Mouse (Mus musculus): ENCODE data around the gene Slc47a2. TPM values are rescaled to one million over a fixed set of nuclear protein-coding genes. Genes with fewer than 3 reads are reported as not detected.
A peak's percentile ranks its signal among the peaks of the same experiment; 100 is the strongest.

Slc47a2 gene
- not detected in 2 replicates for polyA plus RNA-seq (2014; fragmentation: Nextera tagmentation; extraction: Ambion mirVana)

DNA sequence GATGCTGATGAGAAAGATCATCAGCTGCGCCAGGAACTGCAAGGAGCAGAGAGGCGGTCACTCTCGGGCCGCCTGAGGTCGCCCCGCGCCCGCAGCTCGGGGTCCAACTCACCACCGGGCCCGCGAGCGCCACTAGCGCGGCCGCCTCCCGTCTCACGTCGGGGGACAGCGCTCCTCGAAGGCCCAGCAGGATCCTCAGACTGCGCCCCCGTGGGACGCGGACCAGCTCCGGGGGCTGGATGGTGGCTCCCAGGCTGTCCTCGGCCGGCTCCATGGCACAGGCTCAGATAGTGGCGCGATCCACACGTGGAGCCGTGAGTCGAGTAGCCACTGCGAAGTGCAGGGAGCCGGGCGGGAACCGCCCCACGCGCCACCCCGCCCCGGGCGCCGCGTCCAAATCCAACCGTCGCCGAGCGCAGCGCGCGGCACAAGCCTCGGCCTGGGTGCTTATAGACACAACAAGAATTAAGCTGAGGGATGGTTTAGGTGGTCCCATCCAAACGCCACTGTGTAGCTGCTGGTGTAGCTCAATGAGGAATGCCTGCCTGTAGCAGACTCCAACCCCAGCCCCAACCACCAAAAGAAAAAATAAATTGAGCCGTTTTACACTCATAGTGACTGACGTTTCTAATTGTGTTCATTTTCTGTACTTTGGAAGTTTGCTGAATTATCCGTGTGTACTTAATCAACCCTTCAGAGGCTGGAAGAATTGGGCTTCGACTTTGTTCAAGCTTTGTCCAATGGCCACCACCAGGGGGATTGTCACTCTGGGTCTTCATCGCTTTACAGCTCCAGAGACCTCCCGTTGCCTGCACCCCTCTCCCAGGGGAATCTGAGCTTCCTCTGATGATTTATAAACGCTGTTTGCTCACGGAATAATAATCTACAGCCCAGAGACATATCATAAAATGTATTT, at the start of gene Slc47a2:
TSS of gene Slc47a2 (minus strand) at position 356 of the 916 bp plus-strand sequence.
- Histone ChIP-seq H3K4me2 (replicated peaks; ENCODE audit: low read depth, low read length) (peak within 1 kb of the TSS; percentile 56), H3K4me3 (ENCODE audit: low read depth, low read length) (peak within 1 kb of the TSS; percentile 25), H3K36me3 (ENCODE audit: control insufficient read depth, insufficient read depth, low read length) (no peaks in the 10 kb centered on the region), H3K9ac (ENCODE audit: low read depth, low read length) (peak within 1 kb of the TSS; percentile 44; the same call in 1 of the 2 replicates), H3K9me3 (ENCODE audit: control insufficient read depth, low read length) (no peaks in the 10 kb centered on the region), H3K27ac (ENCODE audit: low read depth, low read length) (no peak within 1 kb of the TSS), H3K27me3 (ENCODE audit: control insufficient read depth, insufficient read depth, low read length) (peaks cover 23% of the 10 kb centered on the region), H3K4me1 (replicated peaks; ENCODE audit: control insufficient read depth, insufficient read depth, low read length) (0 out of 2 replicates have a peak, but pooled peaks cover 3% of the 10 kb centered on the region)
- DNase-seq (ENCODE audit: low spot score) = peak; percentile 71
- WGBS = 5% methylated on average over 50 of the region's 61 CpGs
- no peak for ATAC-seq (ENCODE audit: low FRiP score)

DNA sequence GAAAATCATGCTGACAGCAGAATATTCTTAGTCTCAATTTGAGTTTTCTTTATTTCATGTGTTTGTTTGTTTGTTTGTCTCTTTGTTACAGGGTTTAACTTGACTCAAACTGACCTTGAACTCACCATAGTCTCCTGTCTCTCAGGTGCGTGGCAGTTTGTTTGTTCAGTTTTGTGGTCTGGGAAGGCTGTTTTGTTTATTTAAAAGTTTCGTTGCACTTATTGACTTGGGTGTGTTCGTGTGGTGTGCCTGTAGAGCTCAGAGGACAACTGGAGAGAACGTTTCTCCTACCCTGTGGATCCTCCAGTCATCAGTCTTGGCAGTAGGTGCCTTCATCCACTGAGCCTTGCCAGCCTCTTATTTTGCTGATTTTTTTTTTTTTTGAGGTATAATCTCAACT, 46.3 kb upstream of the Slc47a2 start:
- no peaks in the 10 kb centered on the region for H3K36me3 ChIP-seq (ENCODE audit: control insufficient read depth, insufficient read depth, low read length)
- no peak overlapping the region for H3K9ac ChIP-seq (ENCODE audit: low read depth, low read length)
- H3K27me3 ChIP-seq (ENCODE audit: control insufficient read depth, insufficient read depth, low read length) = no peaks in the 10 kb centered on the region
- 82% methylated on average over 4 of the region's 4 CpGs for WGBS
- no peak overlapping the region for H3K4me3 ChIP-seq (ENCODE audit: low read depth, low read length)
- H3K27ac ChIP-seq (ENCODE audit: low read depth, low read length) = no peak overlapping the region
- H3K4me1 ChIP-seq (replicated peaks; ENCODE audit: control insufficient read depth, insufficient read depth, low read length) = no peaks in the 10 kb centered on the region
- ATAC-seq (ENCODE audit: low FRiP score) (no peak), DNase-seq (ENCODE audit: low spot score) (no peak)
- H3K4me2 ChIP-seq (replicated peaks; ENCODE audit: low read depth, low read length) = no peak overlapping the region
- H3K9me3 ChIP-seq (ENCODE audit: control insufficient read depth, low read length) = no peaks in the 10 kb centered on the region

DNA sequence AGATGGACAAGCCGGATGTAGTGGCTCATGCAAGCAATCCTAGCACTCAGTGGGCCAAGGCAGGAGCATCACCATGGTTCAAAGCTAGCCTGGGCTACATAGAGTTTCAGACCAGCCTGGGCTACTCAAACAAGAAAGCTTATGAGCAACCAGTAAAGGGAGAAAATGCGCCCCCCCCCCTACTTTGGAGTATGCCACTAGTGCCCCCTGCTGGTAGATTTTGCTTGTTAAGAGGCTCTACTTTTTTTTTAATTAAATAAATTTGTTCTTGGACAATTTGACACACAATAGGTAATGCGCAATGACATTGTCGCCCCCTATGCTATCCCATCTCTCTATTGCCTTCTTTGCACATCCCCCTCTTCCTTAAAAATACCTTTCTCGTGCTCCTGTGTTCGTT, 45.4 kb upstream of the Slc47a2 start:
- no peak overlapping the region for H3K27ac ChIP-seq (ENCODE audit: low read depth, low read length)
- no peak for ATAC-seq (ENCODE audit: low FRiP score)
- H3K4me3 ChIP-seq (ENCODE audit: low read depth, low read length) = no peak overlapping the region
- 64% methylated on average over 6 of the region's 6 CpGs for WGBS
- H3K9ac ChIP-seq (ENCODE audit: low read depth, low read length) = no peak overlapping the region
- no peaks in the 10 kb centered on the region for H3K36me3 ChIP-seq (ENCODE audit: control insufficient read depth, insufficient read depth, low read length)
- H3K4me1 ChIP-seq (replicated peaks; ENCODE audit: control insufficient read depth, insufficient read depth, low read length) = no peaks in the 10 kb centered on the region
- no peak overlapping the region for H3K4me2 ChIP-seq (replicated peaks; ENCODE audit: low read depth, low read length)
- H3K27me3 ChIP-seq (ENCODE audit: control insufficient read depth, insufficient read depth, low read length) = no peaks in the 10 kb centered on the region
- H3K9me3 ChIP-seq (ENCODE audit: control insufficient read depth, low read length) = no peaks in the 10 kb centered on the region
- DNase-seq (ENCODE audit: low spot score) = peak; percentile 64

DNA sequence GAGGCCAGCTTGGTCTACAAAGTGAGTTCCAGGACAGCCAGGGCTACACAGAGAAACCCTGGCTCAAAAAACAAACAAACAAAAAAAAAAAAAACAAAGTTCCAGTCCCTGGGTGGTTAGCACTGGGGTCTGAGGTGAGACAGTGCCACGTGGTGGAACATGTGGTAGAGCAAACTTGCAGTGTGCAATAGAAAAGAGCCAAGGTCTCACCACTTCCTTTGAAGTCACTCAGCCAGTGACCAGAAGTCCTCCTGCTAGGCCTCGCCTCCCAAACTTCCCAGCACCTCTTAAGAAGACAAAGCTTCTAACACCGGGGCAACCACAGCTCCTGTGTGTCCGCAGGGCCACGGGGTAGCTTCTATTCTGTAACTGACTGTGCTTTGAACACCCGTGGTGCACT, 44.6 kb upstream of the Slc47a2 start:
- no peaks in the 10 kb centered on the region for H3K27me3 ChIP-seq (ENCODE audit: control insufficient read depth, insufficient read depth, low read length)
- no peak overlapping the region for H3K4me3 ChIP-seq (ENCODE audit: low read depth, low read length)
- H3K36me3 ChIP-seq (ENCODE audit: control insufficient read depth, insufficient read depth, low read length) = no peaks in the 10 kb centered on the region
- H3K9ac ChIP-seq (ENCODE audit: low read depth, low read length) = no peak overlapping the region
- WGBS = 61% methylated on average over 6 of the region's 6 CpGs
- H3K4me1 ChIP-seq (replicated peaks; ENCODE audit: control insufficient read depth, insufficient read depth, low read length) = no peaks in the 10 kb centered on the region
- ATAC-seq (ENCODE audit: low FRiP score) (no peak), DNase-seq (ENCODE audit: low spot score) (no peak)
- H3K9me3 ChIP-seq (ENCODE audit: control insufficient read depth, low read length) = no peaks in the 10 kb centered on the region
- no peak overlapping the region for H3K4me2 ChIP-seq (replicated peaks; ENCODE audit: low read depth, low read length)
- no peak overlapping the region for H3K27ac ChIP-seq (ENCODE audit: low read depth, low read length)

DNA sequence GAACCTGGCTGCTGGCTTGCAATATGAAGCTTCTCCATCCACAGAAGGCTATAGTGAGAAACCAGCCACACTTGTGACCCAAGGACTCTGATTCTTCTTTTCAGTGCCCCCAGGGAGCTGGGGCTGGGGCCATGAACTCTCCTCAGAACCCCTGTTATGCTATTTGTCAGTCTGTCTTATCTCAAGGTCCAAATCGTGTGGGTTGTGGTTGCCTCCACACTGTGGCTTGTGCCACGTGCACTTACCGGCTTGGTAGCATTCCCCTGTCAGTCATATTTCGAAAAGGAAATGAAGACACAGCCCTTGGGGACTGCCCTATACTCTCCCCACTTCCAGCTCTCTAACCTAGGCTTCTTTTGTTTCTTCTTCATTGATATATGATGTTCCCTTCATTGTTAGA, 43.1 kb upstream of the Slc47a2 start:
- DNase-seq (ENCODE audit: low spot score) = no peak

DNA sequence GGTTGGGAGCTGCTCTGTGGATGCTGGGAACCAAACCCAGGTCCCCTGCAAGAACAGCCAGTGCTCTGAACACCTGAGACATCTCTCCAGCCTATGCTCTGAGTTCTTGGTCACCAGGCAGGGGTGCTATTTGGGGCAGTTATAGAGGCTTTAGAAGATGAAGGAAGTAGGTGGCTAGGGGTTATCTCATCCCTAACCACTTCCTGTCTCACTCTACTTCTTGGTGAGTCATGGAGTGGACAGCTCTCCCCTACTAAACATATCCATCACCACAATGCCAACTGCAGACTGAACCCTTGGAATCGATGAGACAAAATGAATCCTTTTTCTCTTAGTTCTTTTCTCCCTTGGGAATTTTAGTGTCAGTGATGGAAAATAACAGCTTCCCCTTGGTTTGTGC, 38.6 kb upstream of the Slc47a2 start:
- H3K9ac ChIP-seq (ENCODE audit: low read depth, low read length) = no peak overlapping the region
- H3K36me3 ChIP-seq (ENCODE audit: control insufficient read depth, insufficient read depth, low read length) = no peaks in the 10 kb centered on the region
- peaks cover 3% of the 10 kb centered on the region; the same call in 1 of the 2 replicates for H3K4me1 ChIP-seq (replicated peaks; ENCODE audit: control insufficient read depth, insufficient read depth, low read length)
- H3K27me3 ChIP-seq (ENCODE audit: control insufficient read depth, insufficient read depth, low read length) = peaks cover 18% of the 10 kb centered on the region
- WGBS = 97% methylated on average over 1 of the region's 1 CpGs
- H3K9me3 ChIP-seq (ENCODE audit: control insufficient read depth, low read length) = no peaks in the 10 kb centered on the region
- no peak overlapping the region for H3K4me2 ChIP-seq (replicated peaks; ENCODE audit: low read depth, low read length)
- ATAC-seq (ENCODE audit: low FRiP score) (no peak), DNase-seq (ENCODE audit: low spot score) (no peak)
- H3K27ac ChIP-seq (ENCODE audit: low read depth, low read length) = no peak overlapping the region
- H3K4me3 ChIP-seq (ENCODE audit: low read depth, low read length) = no peak overlapping the region

More for the DNA sequence above, 43.1 kb upstream of the Slc47a2 start:
- Histone ChIP-seq H3K9me3 (ENCODE audit: control insufficient read depth, low read length) (no peaks in the 10 kb centered on the region), H3K4me3 (ENCODE audit: low read depth, low read length) (no peak overlapping the region), H3K36me3 (ENCODE audit: control insufficient read depth, insufficient read depth, low read length) (no peaks in the 10 kb centered on the region), H3K9ac (ENCODE audit: low read depth, low read length) (no peak overlapping the region), H3K27me3 (ENCODE audit: control insufficient read depth, insufficient read depth, low read length) (no peaks in the 10 kb centered on the region), H3K4me2 (replicated peaks; ENCODE audit: low read depth, low read length) (no peak overlapping the region), H3K4me1 (replicated peaks; ENCODE audit: control insufficient read depth, insufficient read depth, low read length) (no peaks in the 10 kb centered on the region), H3K27ac (ENCODE audit: low read depth, low read length) (no peak overlapping the region)
- ATAC-seq (ENCODE audit: low FRiP score) = no peak
- 84% methylated on average over 4 of the region's 4 CpGs for WGBS

DNA sequence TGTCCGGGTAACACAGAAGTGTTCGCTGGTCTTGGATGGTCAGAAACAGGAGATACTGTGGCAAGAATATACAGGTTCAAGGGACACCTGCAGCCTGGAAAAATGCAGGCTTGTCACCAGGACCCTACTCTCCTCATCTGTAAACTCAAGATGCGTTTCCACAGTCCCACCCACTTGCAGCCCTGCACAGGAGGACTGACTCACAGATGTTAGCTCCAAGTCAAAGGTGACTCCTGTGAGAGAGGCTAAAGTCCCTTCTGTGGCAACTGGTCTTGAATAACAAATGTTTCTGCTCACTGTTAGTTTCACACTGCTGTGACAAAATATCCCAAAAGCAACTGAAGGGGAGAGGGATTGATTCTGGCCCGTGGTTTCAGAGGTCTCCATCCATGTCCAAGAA, 36.0 kb upstream of the Slc47a2 start:
- 81% methylated on average over 4 of the region's 4 CpGs for WGBS
- H3K27me3 ChIP-seq (ENCODE audit: control insufficient read depth, insufficient read depth, low read length) = peaks cover 19% of the 10 kb centered on the region
- H3K4me2 ChIP-seq (replicated peaks; ENCODE audit: low read depth, low read length) = no peak overlapping the region
- no peak overlapping the region for H3K4me3 ChIP-seq (ENCODE audit: low read depth, low read length)
- no peaks in the 10 kb centered on the region for H3K36me3 ChIP-seq (ENCODE audit: control insufficient read depth, insufficient read depth, low read length)
- no peak overlapping the region for H3K27ac ChIP-seq (ENCODE audit: low read depth, low read length)
- no peak for ATAC-seq (ENCODE audit: low FRiP score)
- no peaks in the 10 kb centered on the region for H3K9me3 ChIP-seq (ENCODE audit: control insufficient read depth, low read length)
- peaks cover 3% of the 10 kb centered on the region; the same call in 1 of the 2 replicates for H3K4me1 ChIP-seq (replicated peaks; ENCODE audit: control insufficient read depth, insufficient read depth, low read length)
- H3K9ac ChIP-seq (ENCODE audit: low read depth, low read length) = no peak overlapping the region
- DNase-seq (ENCODE audit: low spot score) = no peak

DNA sequence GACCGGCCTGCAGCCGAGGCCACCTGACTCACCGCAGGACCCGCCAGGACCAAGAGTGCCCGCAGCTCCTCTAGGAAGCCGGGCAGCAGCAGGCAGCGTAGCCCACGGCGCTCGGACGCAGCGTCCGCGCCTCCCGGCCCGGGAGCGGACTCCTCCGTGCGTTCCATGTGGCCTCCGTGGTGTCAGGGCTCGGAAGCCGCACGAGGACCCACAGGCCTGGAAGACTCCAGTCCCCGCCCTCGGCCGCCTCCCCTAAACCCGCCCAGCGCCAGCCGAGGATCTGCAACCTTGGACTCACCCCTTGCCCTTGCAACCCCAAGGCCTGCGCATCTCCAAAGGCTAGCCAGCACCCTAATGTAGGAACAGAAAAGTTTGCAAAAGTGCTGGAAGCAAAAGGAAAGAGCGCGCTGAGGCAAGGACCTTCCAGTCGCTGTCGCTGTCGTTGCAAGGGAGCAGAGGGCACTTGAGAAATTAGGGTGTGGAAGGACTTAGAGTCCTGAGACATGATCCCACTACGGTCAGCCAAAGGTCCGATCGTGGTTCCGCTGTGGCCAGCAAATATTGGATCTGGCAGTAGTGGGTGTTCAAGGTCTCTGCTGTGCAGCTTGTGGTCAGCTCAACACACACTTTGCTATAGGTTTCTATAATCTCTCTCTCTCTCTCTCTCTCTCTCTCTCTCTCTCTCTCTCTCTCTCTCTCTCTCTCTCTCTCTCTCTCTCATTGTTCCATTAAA, 35.4 kb upstream of the Slc47a2 start, which contains the start of gene Slc47a1:
TSS of gene Slc47a1 (minus strand) at position 465 of the 733 bp plus-strand sequence.
- H3K27ac ChIP-seq (ENCODE audit: low read depth, low read length) = no peak within 1 kb of the TSS
- 17% methylated on average over 39 of the region's 39 CpGs for WGBS
- H3K36me3 ChIP-seq (ENCODE audit: control insufficient read depth, insufficient read depth, low read length) = no peaks in the 10 kb centered on the region
- 0 out of 2 replicates have a peak within 1 kb of the TSS, but pooled peaks have one; percentile 11 for H3K9ac ChIP-seq (ENCODE audit: low read depth, low read length)
- no peaks in the 10 kb centered on the region for H3K9me3 ChIP-seq (ENCODE audit: control insufficient read depth, low read length)
- H3K27me3 ChIP-seq (ENCODE audit: control insufficient read depth, insufficient read depth, low read length) = peaks cover 19% of the 10 kb centered on the region
- peaks cover 3% of the 10 kb centered on the region; the same call in 1 of the 2 replicates for H3K4me1 ChIP-seq (replicated peaks; ENCODE audit: control insufficient read depth, insufficient read depth, low read length)
- peak within 1 kb of the TSS; percentile 41 for H3K4me2 ChIP-seq (replicated peaks; ENCODE audit: low read depth, low read length)
- ATAC-seq (ENCODE audit: low FRiP score) (no peak), DNase-seq (ENCODE audit: low spot score) (peak; percentile 31)
- H3K4me3 ChIP-seq (ENCODE audit: low read depth, low read length) = 0 out of 2 replicates have a peak within 1 kb of the TSS, but pooled peaks have one; percentile 8

Measured in hindbrain, embryonic 11.5 days (tissue).